Mouse (Mus musculus) G1E-ER4 (cell line): ENCODE measurements around the gene Umps. TPM values are rescaled to one million over a fixed set of nuclear protein-coding genes. Genes with fewer than 3 reads are reported as not detected.

ENCODE experiments used
- GATA1 ChIP-seq: IDR thresholded peaks from one replicate; pipeline ENCODE4 v1.8.0; 2012; ENCODE audit warnings: low read length, inconsistent platforms
- polyA plus RNA-seq: library from polyadenylated mRNA; stranded (reverse); fragments of >175 nt; gene quantifications from 2 replicates; pipeline ENCODE4 v1.2.3, GENCODE M21; 2012

Gene Umps
- polyA plus RNA-seq, 1 experiment: 22.6 TPM

DNA sequence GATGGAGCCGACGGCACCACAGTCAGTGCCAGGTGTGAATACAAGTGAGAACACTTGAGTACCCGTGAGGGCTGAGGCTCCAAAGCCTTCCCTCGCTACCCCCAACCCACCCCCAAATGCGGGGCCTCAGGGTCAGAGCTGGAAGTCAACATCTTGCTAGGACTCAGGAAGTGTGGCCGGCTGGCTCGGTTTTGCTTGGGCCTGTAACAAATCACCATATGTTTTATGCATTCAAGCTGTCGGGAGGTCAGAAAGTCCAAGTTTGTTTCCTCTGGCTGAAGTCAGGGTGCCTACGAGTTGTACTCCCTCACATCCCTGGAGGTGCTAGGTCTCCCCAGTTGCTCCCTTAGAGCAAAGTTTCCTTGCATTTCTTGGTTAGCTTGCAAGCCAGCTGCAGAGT is 27.2 kb downstream of the Umps start:
- TF ChIP-seq GATA1: no peak

DNA sequence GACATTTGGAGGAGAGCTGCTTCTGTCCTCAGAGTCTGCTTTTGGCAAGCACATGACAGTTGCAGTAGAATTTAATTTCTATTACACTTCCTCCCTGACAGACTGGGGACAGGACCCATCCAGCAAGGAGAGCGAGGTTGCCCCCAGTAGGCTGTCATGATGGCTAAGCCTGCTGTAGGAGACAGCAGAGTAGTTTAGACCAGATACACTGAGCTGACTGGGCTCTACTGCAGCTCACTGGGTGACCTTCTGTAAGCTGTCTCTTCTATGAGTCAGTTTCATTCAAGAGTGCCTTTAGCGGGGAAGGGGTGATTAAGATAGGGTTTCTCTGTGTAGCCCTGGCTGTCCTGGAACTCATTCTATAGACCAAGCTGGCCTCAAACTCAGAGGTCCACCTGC is 27.7 kb downstream of the Umps start:
- TF ChIP-seq GATA1: no peak

DNA sequence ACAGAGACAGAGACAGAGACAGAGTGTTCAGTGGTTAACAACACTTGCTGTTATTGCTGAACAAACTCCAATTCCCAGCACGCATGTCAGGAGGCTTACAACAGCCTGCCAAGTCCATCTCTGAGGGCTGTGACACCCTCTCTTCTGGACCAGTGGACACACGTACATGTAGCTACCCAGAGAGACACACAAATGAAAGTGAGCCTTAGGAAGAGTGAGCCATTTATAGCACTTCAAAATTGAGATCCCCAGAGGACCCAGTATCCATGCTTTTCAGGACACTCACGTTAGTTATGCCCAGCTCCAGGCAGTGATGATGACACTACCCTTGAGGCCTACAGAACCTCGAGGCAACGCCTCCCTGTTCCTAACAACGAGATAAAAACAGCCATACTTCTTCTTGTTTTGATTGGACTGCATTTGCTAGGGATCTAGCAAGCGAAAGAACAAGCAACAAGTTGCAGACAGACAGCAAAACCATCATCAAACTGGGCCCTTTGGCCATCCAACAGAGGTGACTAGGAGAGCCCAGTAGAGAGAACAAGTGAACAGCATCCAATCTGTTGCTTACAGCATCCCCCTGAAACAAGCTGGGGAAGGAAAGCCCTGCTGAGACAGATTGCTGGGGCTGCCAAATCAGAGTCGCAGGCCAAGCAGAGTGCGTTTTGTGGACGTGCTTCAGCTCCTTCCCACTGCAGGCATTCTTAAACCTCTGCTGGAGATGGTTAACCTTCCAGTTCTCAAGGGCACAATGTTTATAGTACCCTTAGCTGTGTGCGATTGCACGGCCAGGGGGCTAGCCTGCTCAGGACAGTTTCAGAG is 28.3 kb downstream of the Umps start:
- no peak for TF ChIP-seq GATA1

DNA sequence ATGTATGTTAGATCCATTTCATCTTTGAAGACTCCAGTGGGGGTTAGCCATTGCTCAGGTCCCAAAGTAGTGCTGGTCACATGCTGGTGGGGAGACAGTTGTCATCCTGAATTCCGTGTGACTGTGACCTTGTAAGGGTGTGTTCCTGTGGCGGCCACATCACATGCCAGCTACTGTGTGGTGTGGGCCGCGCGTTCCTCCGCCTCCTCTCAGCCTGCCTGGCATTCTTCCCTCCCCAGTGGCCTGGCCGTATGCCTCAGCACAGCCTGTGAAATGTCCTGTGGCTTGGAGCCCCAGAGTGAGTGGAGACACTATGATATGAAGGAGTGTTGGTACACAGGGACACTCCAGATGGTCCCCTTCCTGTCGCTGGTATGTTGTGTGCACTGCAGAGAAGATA is 29.3 kb downstream of the Umps start:
- TF ChIP-seq GATA1: no peak

DNA sequence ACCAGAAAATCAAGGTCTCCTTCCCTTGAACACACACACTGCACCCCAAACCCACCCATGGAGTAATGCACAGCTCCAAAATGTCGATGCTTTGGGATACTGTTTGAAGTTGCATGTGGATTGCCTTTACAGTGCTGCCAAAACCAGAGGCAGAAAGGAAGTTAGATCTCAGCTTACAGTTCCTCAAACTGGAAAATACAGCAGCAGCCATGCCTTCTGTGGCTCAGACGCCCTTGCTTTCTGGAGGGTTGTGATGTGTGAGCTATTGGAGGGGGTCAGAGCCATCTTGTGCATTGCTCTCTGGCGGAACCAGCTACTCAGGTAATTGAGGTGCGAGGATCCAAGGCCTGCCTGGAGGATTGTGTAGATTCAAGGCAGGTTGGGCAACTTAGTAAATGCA is 30.0 kb downstream of the Umps start:
- TF ChIP-seq GATA1: no peak

GRCm38 (mm10) chr16:33935407-33935785 is 31.4 kb downstream of the Umps start:
- TF ChIP-seq GATA1: no peak

- TF ChIP-seq GATA1: no peak
Measured at GRCm38 (mm10) chr16:33934701-33935406, 32.0 kb downstream of the Umps start.

GRCm38 (mm10) chr16:33933411-33933810 is 33.4 kb downstream of the Umps start:
- no peak for TF ChIP-seq GATA1

DNA sequence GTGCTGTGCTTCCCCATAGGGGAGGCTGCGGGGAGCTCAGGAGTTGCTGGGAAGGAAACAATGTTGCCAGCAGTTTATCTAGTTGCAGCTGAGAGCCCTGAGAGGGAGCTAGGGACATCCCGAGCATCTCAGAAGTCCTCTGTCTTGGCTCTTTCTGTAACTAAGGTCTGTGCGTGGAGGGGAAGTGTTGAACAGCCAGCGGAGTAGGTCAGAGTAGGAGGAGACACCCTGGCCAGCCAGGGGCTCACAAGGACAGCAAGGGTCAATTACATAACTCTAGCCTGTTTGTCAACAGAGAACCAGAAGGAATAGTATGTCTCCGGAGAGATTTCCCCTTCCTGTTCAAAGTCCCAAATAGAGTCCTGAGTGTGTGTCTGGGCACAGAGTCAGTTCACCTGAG is 34.7 kb downstream of the Umps start:
- TF ChIP-seq GATA1: no peak

GRCm38 (mm10) chr16:33931682-33932081 is 35.2 kb downstream of the Umps start:
- TF ChIP-seq GATA1: no peak

DNA sequence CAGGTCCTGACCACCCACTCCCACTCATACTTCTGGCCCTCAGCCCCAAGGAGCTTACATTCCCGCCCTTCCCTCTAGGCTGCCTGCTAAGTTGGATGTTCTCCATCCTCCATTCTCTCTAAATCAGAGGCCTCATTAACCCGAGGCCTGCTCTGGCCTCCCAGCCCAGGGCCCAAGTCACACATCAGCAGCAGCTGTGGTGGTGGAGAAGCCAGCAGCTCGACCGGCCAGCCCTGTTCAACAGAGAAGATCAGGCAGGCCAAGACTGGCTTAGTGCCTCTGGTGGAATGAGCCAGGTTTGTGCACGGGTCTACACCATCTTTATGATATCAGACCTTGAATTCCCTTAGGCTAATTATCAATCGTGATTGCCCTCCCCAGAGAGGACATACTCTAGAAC is 36.1 kb downstream of the Umps start:
- TF ChIP-seq GATA1: no peak

DNA sequence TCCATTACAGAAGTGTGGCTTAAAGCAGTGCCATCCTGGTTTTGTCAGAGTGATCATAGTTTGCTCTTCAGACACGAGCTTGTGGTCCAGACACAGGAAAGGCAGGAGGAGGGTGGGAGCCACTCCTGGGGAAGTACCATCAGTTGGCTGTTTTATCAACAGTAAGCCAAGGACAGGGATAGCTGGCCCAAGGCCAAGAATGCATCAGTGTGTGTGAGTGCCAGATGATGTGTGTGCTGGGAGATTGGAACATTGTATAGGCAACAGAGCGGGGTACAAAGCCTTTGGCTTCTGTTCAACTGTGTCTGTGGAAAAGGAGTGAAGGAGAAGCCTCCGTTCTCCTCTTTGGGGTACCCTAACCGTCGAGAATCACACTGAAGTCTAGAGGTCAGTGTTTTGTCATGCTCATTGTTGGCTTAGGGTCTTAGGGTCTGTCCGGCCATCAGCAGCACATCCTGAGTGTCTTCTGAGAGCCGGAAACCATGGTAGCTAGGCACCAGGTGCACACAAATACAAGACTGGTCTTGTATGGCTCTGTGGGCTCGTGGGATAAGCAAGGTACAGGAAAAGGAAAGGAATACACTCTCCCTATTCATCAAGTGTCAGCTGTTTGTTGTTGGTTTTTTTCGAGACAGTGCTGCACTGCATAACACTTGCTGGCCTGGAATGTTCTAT is 37.9 kb downstream of the Umps start:
- TF ChIP-seq GATA1: no peak

DNA sequence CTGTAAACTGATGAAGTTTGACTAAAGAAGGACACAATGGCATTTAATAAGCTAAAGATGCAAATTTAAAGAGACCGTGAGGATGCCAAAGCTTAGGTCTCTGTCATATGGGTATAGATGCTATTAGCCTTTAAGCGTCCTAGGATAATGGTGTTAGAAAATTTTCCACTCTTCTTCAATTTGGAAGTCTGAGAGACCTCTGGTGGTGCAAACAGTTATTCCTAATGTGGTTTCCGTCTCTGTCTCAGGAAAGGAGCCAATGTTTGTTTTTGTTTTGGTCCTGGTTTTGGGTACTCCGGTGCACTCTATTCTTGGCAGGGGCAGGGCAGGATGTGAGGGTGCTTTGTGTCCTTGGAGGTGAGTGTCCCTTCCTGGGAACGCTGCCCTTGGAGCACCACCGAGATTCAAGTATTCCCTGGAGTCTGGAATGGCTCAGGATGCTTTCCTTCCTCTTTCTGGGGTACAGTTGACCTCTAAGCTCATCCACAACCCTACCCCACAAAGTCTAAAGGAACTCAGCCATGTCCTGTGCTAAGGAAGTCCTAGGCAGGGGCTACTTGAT is 39.5 kb downstream of the Umps start:
- no peak for TF ChIP-seq GATA1

DNA sequence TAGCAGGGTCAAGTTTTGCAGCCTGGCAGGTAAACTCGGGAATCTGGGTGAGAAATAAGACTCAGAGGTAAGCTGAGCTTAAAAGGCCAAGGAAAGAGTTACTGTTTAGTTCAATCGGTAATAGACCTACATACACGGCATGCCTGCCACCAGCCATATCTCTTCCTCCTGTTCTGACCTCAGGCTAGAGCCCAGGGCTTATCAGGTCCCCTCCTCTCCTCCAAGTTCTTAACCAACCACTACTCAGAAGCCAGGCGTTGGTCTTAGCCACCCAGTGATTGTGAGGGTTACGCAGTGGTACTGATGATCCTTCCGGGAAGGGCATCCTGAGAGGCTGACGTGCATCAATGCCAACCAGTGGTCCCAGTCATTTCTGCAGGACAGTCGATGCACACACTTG is 43.1 kb downstream of the Umps start:
- TF ChIP-seq GATA1: no peak

DNA sequence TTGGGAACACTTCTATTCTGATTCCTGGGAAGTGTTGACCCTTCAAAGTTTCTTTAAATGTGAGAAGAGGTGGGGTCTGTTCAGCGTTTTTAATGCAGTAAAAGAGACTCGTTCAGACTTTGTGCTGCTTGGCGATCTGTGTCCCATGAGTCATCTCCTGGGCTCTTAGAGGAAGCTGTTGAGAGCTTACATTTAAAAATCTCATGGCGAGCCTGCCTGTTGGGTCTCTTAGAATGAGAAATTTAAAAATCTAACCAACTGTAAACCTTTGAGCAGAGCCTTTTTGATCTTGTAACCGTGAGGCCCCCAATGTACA is 43.9 kb downstream of the Umps start:
- TF ChIP-seq GATA1: no peak
